Mouse (Mus musculus) limb, embryonic 15.5 days (tissue): ENCODE results near the gene Nfatc4. TPM values are rescaled to one million over a fixed set of nuclear protein-coding genes. Genes with fewer than 3 reads are reported as not detected.

Experiments
- ATAC-seq: fragments of 200-750 bp; cut with Nextera tagmentation; 2 replicates; pipeline ENCODE4 v1.8.0; 2017; ENCODE audit warnings: low read depth, moderate TSS enrichment; ENCODE audit not compliant: insufficient number of reproducible peaks, low FRiP score, low TSS enrichment
- H3K27ac ChIP-seq: fragments of 300-500 bp; sonication (generic); 2 replicates; pipeline ENCODE4 v1.5.1; 2015; ENCODE audit warnings: moderate library complexity, mild to moderate bottlenecking, inconsistent platforms
- H3K27me3 ChIP-seq: fragments of 300-500 bp; sonication (generic); 2 replicates; pipeline ENCODE4 v1.6.1; 2015; ENCODE audit warnings: inconsistent platforms
- H3K36me3 ChIP-seq: fragments of 300-500 bp; sonication (generic); 2 replicates; pipeline ENCODE4 v1.6.1; 2015; ENCODE audit warnings: inconsistent platforms
- H3K4me1 ChIP-seq: fragments of 300-500 bp; sonication (generic); 2 replicates; pipeline ENCODE4 v1.6.1; 2015; ENCODE audit warnings: inconsistent platforms
- H3K4me2 ChIP-seq: fragments of 300-500 bp; sonication (generic); 2 replicates; pipeline ENCODE4 v1.6.1; 2015; ENCODE audit warnings: mild to moderate bottlenecking, inconsistent platforms
- H3K4me3 ChIP-seq: fragments of 300-500 bp; sonication (generic); 2 replicates; pipeline ENCODE4 v1.5.1; 2015; ENCODE audit warnings: mild to moderate bottlenecking, inconsistent platforms
- H3K9ac ChIP-seq: fragments of 300-500 bp; sonication (generic); 2 replicates; pipeline ENCODE4 v1.6.1; 2015; ENCODE audit warnings: inconsistent platforms
- H3K9me3 ChIP-seq: fragments of 300-500 bp; sonication (generic); 2 replicates; pipeline ENCODE4 v1.6.1; 2016; ENCODE audit warnings: inconsistent platforms
- WGBS: fragments of 180-500 bp; shearing (Covaris S2); methylation state at CpG from one replicate; pipeline ENCODE4 v1.1.7; 2015; 5-methylcytosine and 5-hydroxymethylcytosine counted together
- polyA plus RNA-seq: library from polyadenylated mRNA; unstranded; fragments of >200 nt; fragmentation: Nextera tagmentation; extraction: Ambion mirVana; gene quantifications from 2 replicates; pipeline ENCODE4 v1.2.1, GENCODE M21; 2015

Gene Nfatc4
- polyA plus RNA-seq, 1 experiment from 2014 or later = 95.9 TPM

- Histone ChIP-seq H3K27me3 (no peaks in the 10 kb centered on the region), H3K4me2 (peak overlapping the region; percentile 29; the same call in 1 of the 2 replicates), H3K9ac (no peak overlapping the region), H3K36me3 (peaks cover 8% of the 10 kb centered on the region; the same call in 1 of the 2 replicates), H3K27ac (no peak overlapping the region), H3K4me3 (no peak overlapping the region), H3K4me1 (peaks cover 23% of the 10 kb centered on the region), H3K9me3 (no peaks in the 10 kb centered on the region)
- ATAC-seq = no peak
- WGBS = 8% methylated on average over 14 of the region's 14 CpGs
Measured at GRCm38 (mm10) chr14:55877469-55878315, 54.7 kb downstream of the Nfatc4 start.

DNA sequence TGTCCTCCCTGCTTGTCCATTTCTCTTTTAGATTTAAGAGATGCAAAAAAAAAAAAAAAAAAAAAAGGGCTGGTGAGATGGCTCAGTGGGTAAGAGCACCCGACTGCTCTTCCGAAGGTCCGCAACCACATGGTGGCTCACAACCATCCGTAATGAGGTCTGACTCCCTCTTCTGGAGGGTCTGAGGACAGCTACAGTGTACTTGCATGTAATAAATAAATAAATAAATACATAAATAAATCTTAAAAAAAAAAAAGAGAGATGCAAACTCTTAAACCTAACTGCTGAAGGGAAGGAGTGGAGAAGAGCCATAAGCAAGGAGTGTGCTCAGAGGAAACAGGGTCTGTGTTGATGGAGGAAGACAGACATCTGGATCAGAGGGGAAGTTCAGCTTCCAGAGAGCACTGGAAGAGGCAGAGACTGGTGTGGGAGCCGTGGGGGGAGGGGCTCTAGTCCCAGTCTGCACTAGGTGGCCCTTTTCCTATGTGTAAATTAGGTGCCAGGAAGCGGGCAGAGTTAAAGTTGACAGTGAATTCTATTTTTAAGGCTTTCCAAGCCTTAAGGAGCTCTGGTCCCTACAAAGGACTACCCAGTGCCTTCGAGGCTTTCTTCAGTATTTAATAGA is 55.5 kb downstream of the Nfatc4 start:
- Histone ChIP-seq H3K4me2 (no peak overlapping the region), H3K36me3 (peaks cover under 1% of the 10 kb centered on the region; the same call in 1 of the 2 replicates), H3K9ac (no peak overlapping the region), H3K4me3 (no peak overlapping the region), H3K27me3 (no peaks in the 10 kb centered on the region), H3K9me3 (no peaks in the 10 kb centered on the region), H3K4me1 (peaks cover 22% of the 10 kb centered on the region), H3K27ac (no peak overlapping the region)
- no peak for ATAC-seq
- WGBS = 9% methylated on average over 7 of the region's 7 CpGs

DNA sequence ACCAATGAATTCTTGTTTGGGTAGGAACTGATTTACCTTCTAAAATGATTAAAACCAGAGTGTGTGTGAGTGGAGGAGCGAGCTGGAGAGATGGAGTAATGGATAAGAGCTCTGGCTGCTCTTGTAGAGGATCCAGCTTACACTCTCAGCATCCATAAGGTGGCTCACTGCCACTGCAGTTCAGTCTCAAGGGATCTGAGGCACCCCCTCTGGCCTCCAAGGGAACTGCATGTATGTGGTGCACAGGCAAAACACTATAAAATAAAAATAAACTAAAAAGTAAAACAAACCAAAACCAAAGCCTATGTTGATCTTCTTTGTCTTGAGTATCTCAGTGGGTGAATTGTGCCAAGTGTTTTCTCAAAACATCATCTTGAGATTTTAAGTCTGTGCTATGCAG is 56.7 kb downstream of the Nfatc4 start:
- 47% methylated on average over 1 of the region's 1 CpGs for WGBS
- ATAC-seq = no peak
- H3K9me3 ChIP-seq = no peaks in the 10 kb centered on the region
- no peak overlapping the region for H3K4me2 ChIP-seq
- H3K4me3 ChIP-seq = no peak overlapping the region
- no peaks in the 10 kb centered on the region for H3K27me3 ChIP-seq
- peaks cover 19% of the 10 kb centered on the region for H3K4me1 ChIP-seq
- no peaks in the 10 kb centered on the region for H3K36me3 ChIP-seq
- H3K27ac ChIP-seq = no peak overlapping the region
- no peak overlapping the region for H3K9ac ChIP-seq

GRCm38 (mm10) chr14:55880982-55881381 is 58.0 kb downstream of the Nfatc4 start:
- no peak for ATAC-seq
- no peak overlapping the region for H3K4me3 ChIP-seq
- 83% methylated on average over 8 of the region's 8 CpGs for WGBS
- no peaks in the 10 kb centered on the region for H3K36me3 ChIP-seq
- no peak overlapping the region for H3K27ac ChIP-seq
- H3K9ac ChIP-seq = no peak overlapping the region
- H3K27me3 ChIP-seq = no peaks in the 10 kb centered on the region
- H3K4me2 ChIP-seq = no peak overlapping the region
- peaks cover 26% of the 10 kb centered on the region for H3K4me1 ChIP-seq
- no peaks in the 10 kb centered on the region for H3K9me3 ChIP-seq

DNA sequence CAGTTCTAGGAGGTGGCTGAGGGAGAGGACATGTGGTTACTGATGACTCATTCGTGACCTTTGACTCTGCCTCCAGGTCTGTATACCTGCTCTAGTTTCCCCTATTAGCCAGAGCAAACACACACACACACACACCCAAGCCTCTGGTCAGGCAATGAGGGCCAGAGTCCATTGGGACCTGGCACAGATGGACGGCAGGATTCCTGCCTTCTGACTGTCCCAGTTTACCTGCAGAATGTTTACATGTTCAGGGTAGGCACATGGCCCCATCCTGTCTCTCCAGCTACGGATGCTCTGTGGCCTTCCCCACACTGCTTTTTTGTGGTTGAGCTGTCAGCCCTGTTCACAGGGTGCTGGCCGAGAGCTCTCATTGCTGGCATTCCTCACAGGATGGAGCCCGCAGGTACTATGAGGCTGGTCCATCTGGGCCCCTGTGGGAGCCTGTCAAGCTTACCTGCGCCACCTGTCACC is 59.3 kb downstream of the Nfatc4 start:
- no peak overlapping the region for H3K4me2 ChIP-seq
- H3K36me3 ChIP-seq = peaks cover 9% of the 10 kb centered on the region
- no peak overlapping the region for H3K27ac ChIP-seq
- H3K27me3 ChIP-seq = no peaks in the 10 kb centered on the region
- ATAC-seq = no peak
- WGBS = 52% methylated on average over 6 of the region's 6 CpGs
- H3K4me1 ChIP-seq = peaks cover 39% of the 10 kb centered on the region
- no peaks in the 10 kb centered on the region for H3K9me3 ChIP-seq
- H3K9ac ChIP-seq = no peak overlapping the region
- H3K4me3 ChIP-seq = no peak overlapping the region

DNA sequence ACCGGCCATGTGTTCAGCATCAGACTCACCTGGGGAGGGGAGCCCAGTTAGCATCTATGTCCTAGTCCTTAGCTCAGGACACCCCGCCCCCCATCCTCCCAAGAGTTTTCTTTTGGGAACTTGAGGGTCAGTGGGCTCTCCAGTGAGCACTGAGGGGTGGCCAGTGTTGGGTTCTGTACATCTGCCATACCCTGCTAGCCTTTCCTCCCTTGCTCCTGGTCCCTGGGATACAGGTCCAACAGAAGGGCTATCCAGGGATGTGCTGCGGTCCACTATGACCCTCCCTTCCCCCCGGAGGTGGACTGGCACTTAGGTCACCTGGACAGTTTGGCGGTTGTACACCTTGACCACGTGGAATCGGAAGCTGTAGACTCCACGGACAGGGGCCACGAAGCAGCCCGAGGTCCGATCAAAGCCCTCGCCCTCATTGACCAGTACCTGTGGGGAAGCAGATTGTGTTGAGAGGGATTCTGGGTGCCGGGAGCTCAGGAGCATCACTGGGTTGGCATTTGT is 60.3 kb downstream of the Nfatc4 start:
- Histone ChIP-seq H3K9me3 (no peaks in the 10 kb centered on the region), H3K4me2 (no peak overlapping the region), H3K4me3 (no peak overlapping the region), H3K9ac (no peak overlapping the region), H3K4me1 (peaks cover 32% of the 10 kb centered on the region), H3K27me3 (no peaks in the 10 kb centered on the region), H3K36me3 (peaks cover 19% of the 10 kb centered on the region), H3K27ac (no peak overlapping the region)
- no peak for ATAC-seq
- 90% methylated on average over 13 of the region's 13 CpGs for WGBS

Other genes starting within 250 kb of the Nfatc4 start
- gene Fitm1, start 247.5 kb upstream of the Nfatc4 start, polyA plus RNA-seq = 17.3 and 44.6 TPM in 2 replicates
- 141 and 148 TPM in 2 replicates for gene Psme1, start 245.0 kb upstream of the Nfatc4 start, polyA plus RNA-seq
- 12.6 and 16.2 TPM in 2 replicates for gene Emc9, start 237.8 kb upstream of the Nfatc4 start, polyA plus RNA-seq
- gene Psme2, start 232.0 kb upstream of the Nfatc4 start, polyA plus RNA-seq = 239 and 241 TPM in 2 replicates
- 20.0 and 20.6 TPM in 2 replicates for gene Rnf31, start 231.4 kb upstream of the Nfatc4 start, polyA plus RNA-seq
- 13.2 and 13.7 TPM in 2 replicates for gene Irf9, start 219.6 kb upstream of the Nfatc4 start, polyA plus RNA-seq
- 3.3 TPM in 2 replicates for gene Rec8, start 205.1 kb upstream of the Nfatc4 start, polyA plus RNA-seq
- 107 and 125 TPM in 2 replicates for gene Ipo4, start 187.2 kb upstream of the Nfatc4 start, polyA plus RNA-seq
- 1.5 and 1.6 TPM in 2 replicates for gene Gm49378, start 185.2 kb upstream of the Nfatc4 start, polyA plus RNA-seq
- 115 and 124 TPM in 2 replicates for gene Tm9sf1, start 179.3 kb upstream of the Nfatc4 start, polyA plus RNA-seq
- gene Tssk4, start 173.0 kb upstream of the Nfatc4 start, polyA plus RNA-seq = 1.0 and 1.1 TPM in 2 replicates
- 56.0 and 58.7 TPM in 2 replicates for gene Mdp1, start 162.6 kb upstream of the Nfatc4 start, polyA plus RNA-seq
- gene Gmpr2, start 151.2 kb upstream of the Nfatc4 start, polyA plus RNA-seq = 61.0 and 61.1 TPM in 2 replicates
- gene Nedd8, start 151.0 kb upstream of the Nfatc4 start, polyA plus RNA-seq = 536 and 558 TPM in 2 replicates
- 31.5 and 33.3 TPM in 2 replicates for gene Tinf2, start 141.3 kb upstream of the Nfatc4 start, polyA plus RNA-seq
- gene Tgm1, start 109.2 kb upstream of the Nfatc4 start, polyA plus RNA-seq = 47.8 and 48.0 TPM in 2 replicates
- gene Rabggta, start 100.9 kb upstream of the Nfatc4 start, polyA plus RNA-seq = 29.4 and 31.3 TPM in 2 replicates
- gene Dhrs1, start 77.5 kb upstream of the Nfatc4 start, polyA plus RNA-seq = 83.3 and 93.4 TPM in 2 replicates
- gene Nop9, start 77.5 kb upstream of the Nfatc4 start, polyA plus RNA-seq = 27.9 and 31.9 TPM in 2 replicates
- gene Cideb, start 64.7 kb upstream of the Nfatc4 start, polyA plus RNA-seq = 0.58 and 0.74 TPM in 2 replicates
- gene Ltb4r2, start 61.7 kb upstream of the Nfatc4 start, polyA plus RNA-seq = 0.83 and 1.3 TPM in 2 replicates
- 1.2 and 1.4 TPM in 2 replicates for gene Ltb4r1, start 57.2 kb upstream of the Nfatc4 start, polyA plus RNA-seq
- 16.8 and 21.3 TPM in 2 replicates for gene Adcy4, start 39.0 kb upstream of the Nfatc4 start, polyA plus RNA-seq
- 35.0 and 37.6 TPM in 2 replicates for gene Ripk3, start 34.3 kb upstream of the Nfatc4 start, polyA plus RNA-seq
- gene Nynrin, start 30.9 kb downstream of the Nfatc4 start, polyA plus RNA-seq = 21.6 and 25.5 TPM in 2 replicates
- gene Cbln3, start 61.2 kb downstream of the Nfatc4 start, polyA plus RNA-seq = 0.24 and 0.46 TPM in 2 replicates
- 18.6 and 20.5 TPM in 2 replicates for gene Khnyn, start 61.8 kb downstream of the Nfatc4 start, polyA plus RNA-seq
- 87.1 and 91.0 TPM in 2 replicates for gene Sdr39u1, start 77.1 kb downstream of the Nfatc4 start, polyA plus RNA-seq
- gene Cma1, start 121.5 kb downstream of the Nfatc4 start, polyA plus RNA-seq = 401 and 411 TPM in 2 replicates
- 1.00 and 1.0 TPM in 2 replicates for gene Cma2, start 127.8 kb downstream of the Nfatc4 start, polyA plus RNA-seq
- 0.14 and 0.35 TPM in 2 replicates for gene Mcpt1, start 194.8 kb downstream of the Nfatc4 start, polyA plus RNA-seq
- not detected in 2 replicates for gene Mcpt9, start 207.4 kb downstream of the Nfatc4 start, polyA plus RNA-seq
- gene Mcpt2, start 218.9 kb downstream of the Nfatc4 start, polyA plus RNA-seq = 1.6 and 1.9 TPM in 2 replicates
- 8.6 and 10.2 TPM in 2 replicates for gene Mcpt4, start 239.2 kb downstream of the Nfatc4 start, polyA plus RNA-seq